ENCODE assay signal across 7 mouse cellular contexts in genomic region chr7:129235410-129235809, GRCm38 (mm10). TPM values are rescaled to one million over a fixed set of nuclear protein-coding genes. Genes with fewer than 3 reads are reported as not detected.
DNase-seq lines count a peak whose midpoint lies in the region; ATAC-seq lines count a peak whose summit lies in the region.

No protein-coding gene starts in this region.

- H3K4me2 ChIP-seq in embryonic facial prominence, embryonic 14.5 days (ENCODE audit: low read depth, low read length) = no peak overlapping the region

- intact Hi-C loops in gastrocnemius, postnatal 36 days (cut with DNase I) = loop anchor here (10.0 kb wide), 1 partner anchor 269 kb away; no protein-coding TSS in a partner anchor

- 0 out of 2 replicates have a peak, but pooled peaks have one; percentile 41 for ATAC-seq in embryonic facial prominence, embryonic 14.5 days (ENCODE audit: low read depth)
- ATAC-seq in frontal cortex, adult (ENCODE audit: low TSS enrichment) = no peak

- H3K4me1 ChIP-seq in embryonic facial prominence, embryonic 14.5 days (ENCODE audit: control insufficient read depth, insufficient read depth, low read length) = no peaks in the 10 kb centered on the region

- no peaks in the 10 kb centered on the region for H3K27me3 ChIP-seq in embryonic facial prominence, embryonic 14.5 days (replicated peaks; ENCODE audit: control insufficient read depth, insufficient read depth, low read length)

- 50% methylated on average over 2 of the region's 2 CpGs for WGBS in embryonic facial prominence, embryonic 14.5 days

- no peak overlapping the region for H3K9ac ChIP-seq in embryonic facial prominence, embryonic 14.5 days (ENCODE audit: low read depth, low read length)

- no peaks in the 10 kb centered on the region for H3K9me3 ChIP-seq in embryonic facial prominence, embryonic 14.5 days (ENCODE audit: control insufficient read depth, low read length)

- no peak overlapping the region for H3K4me3 ChIP-seq in embryonic facial prominence, embryonic 14.5 days (ENCODE audit: low read depth, low read length)

- peak; percentile 52 to 65 for DNase-seq in layer of hippocampus, postnatal 10 days (ENCODE audit: low spot score in 2 of 2)
- DNase-seq in layer of hippocampus, adult 9-11 months = no peak
- DNase-seq in R1 (ENCODE audit: low read depth, low spot score) = peak; percentile 31
- DNase-seq in embryonic facial prominence, embryonic 14.5 days (ENCODE audit: low spot score) = peak; percentile 55
- peak; percentile 32 for DNase-seq in lung, postnatal 14 days
- DNase-seq in gastrocnemius, postnatal 36 days = no peak

- H3K27ac ChIP-seq in embryonic facial prominence, embryonic 14.5 days (replicated peaks; ENCODE audit: low read depth, low read length) = no peak overlapping the region

- no peaks in the 10 kb centered on the region for H3K36me3 ChIP-seq in embryonic facial prominence, embryonic 14.5 days (ENCODE audit: control insufficient read depth, insufficient read depth, low read length)

RNA-seq across cellular contexts. Expression of gene Plpp4, which starts 21.4 kb away (rescaled TPM):
- total RNA-seq in layer of hippocampus, postnatal 10 days (2021) = 10 to 100 TPM; 14.5 to 15.5 TPM
- 0.71 and 0.93 TPM in 2 replicates for polyA plus RNA-seq in embryonic facial prominence, embryonic 14.5 days (2014; fragmentation: Nextera tagmentation; extraction: Ambion mirVana)
- not detected for total RNA-seq in gastrocnemius, postnatal 36 days (2021)

Comparison
In these comparisons a context has a peak if more than half of its experiments do, and no peak if none do; other contexts are left out.
1. DNase-seq: peak in layer of hippocampus, postnatal 10 days (2 of 2), R1 (single experiment), embryonic facial prominence, embryonic 14.5 days (single experiment) and lung, postnatal 14 days (single experiment); none in layer of hippocampus, adult 9-11 months (single experiment) and gastrocnemius, postnatal 36 days (0 of 2).
2. RNA of gene Plpp4, which starts 21.4 kb away (total RNA-seq): 14.5 to 15.5 TPM in layer of hippocampus, postnatal 10 days; not detected in gastrocnemius, postnatal 36 days; every median in the first group is over 10 times any median in the second.